Mouse (Mus musculus) splenic B cell, adult 2 months (primary cell): ENCODE measurements at regions not wholly inside any gene's neighbourhood (a gene's known extent, or its start where the extent isn't known, plus 50 kb on each side); places are given as distances from the start of the nearest gene placed in this dataset.

Experiments used
- DNase-seq: peaks from one replicate; pipeline ENCODE4 v3.0.0-alpha.2; 2011; ENCODE audit warnings: low read depth, low spot score
- H3K27me3 ChIP-seq: 2 replicates; pipeline ENCODE4 v1.6.1; 2012; ENCODE audit warnings: mild to moderate bottlenecking, low read length, moderate library complexity, mixed read lengths; ENCODE audit not compliant: control insufficient read depth, poor library complexity, insufficient read depth, severe bottlenecking
- H3K36me3 ChIP-seq: 2 replicates; pipeline ENCODE4 v1.6.1; 2012; ENCODE audit warnings: mild to moderate bottlenecking, low read length, moderate library complexity, mixed read lengths; ENCODE audit not compliant: control insufficient read depth, poor library complexity, insufficient read depth, severe bottlenecking

DNA sequence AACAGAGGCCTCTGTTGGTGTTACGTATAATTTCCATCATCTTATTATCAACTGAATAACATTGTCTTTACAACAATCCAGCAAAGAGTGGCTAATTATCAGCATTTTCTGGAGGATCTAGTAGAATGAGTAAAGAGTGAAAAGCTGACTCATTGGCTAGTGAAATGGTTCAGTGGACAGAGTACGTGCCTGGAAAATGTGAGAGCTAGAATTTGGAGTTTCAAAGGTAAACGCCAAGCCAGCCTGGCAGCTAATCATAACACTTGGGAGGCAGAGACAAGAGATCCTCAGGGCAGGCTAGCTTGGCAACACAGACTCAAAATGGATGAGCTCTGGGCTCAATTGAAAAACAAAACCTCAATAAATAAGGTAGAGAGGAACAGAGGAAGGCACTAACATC lies 2628.0 kb upstream of the Gm7489 start:
- no peaks in the 10 kb centered on the region for H3K36me3 ChIP-seq
- DNase-seq, result no peak

DNA sequence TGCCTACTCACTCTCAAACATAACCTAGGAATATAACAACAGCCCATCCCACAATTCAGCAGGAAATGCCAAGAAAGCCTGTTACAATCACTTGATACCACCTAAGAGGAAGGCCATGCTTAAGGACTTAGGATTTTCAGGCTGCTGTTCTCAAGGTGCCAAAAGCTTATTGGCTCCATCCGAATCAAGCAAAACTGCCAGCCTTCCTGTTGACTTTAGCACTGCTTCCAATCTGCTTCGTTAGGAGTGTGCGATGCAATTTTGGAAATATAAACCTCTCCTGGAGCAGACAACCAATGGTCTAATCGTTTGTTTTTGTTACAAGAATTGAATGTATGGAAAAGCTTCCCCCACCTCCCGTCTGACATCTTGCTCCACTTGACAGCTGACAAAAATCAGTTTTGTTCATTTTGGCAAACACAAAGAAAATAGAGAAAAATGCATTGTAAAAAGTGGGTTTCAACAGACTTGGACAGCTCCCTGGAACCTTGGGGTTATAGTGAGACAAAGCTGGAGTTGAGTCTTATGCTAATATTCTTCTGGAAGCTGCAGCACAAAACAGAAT lies 2620.0 kb upstream of the Gm7489 start:
- no peaks in the 10 kb centered on the region for H3K36me3 ChIP-seq
- no peak for DNase-seq
- H3K27me3 ChIP-seq, result no peaks in the 10 kb centered on the region

More for the DNA sequence above, 2628.0 kb upstream of the Gm7489 start:
- no peaks in the 10 kb centered on the region for H3K27me3 ChIP-seq

DNA sequence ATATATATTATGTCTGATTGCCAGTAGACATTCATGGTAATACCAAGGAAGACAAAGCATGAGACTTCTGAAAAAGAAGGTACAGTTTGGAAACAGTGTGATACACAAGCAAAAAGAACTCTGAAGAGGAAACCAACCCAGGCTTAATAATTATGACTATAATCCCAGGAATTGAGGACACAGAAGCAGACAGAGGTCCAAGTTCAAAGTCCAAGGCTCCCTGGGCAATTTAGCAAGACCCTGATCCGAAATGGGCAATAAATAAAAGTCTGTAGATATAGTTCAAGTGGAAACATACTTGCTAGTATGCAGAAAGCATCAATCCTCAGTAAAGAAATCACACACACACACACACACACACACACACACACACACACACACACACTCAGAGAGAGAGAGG lies 2618.7 kb upstream of the Gm7489 start:
- DNase-seq, result no peak
- no peaks in the 10 kb centered on the region for H3K36me3 ChIP-seq
- no peaks in the 10 kb centered on the region for H3K27me3 ChIP-seq

DNA sequence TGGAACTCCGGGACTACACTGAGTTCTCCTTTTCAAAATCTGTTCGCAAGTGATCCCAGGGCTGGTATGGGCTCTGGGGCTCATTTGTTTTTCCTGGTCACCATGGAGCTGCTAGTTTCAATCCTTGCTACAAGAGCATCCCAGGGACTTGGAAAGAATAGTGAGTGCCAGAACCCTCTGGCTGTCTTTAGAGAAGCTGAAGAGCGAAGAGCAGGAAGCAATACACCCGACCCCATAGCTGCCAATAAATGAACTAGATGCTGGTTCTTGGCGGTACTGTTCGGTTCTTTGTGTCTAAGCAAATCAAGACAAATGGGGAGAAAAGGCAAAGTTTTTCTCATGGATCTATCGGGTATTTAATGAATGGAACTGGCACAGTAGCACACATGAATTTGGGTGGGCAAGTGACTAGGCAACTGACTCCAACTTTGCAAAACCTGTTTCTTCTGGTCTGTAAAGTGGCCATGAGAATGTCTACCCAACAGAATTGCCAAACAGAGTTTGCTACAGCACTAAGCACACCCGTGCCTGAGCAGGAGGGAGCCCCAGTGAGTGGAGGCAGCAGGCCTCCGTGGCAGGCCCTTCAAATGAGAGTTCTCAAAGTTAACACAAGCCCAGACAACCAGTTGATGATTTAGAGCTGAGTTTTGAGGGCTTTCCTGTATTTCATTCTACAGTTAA lies 2612.9 kb upstream of the Gm7489 start:
- no peaks in the 10 kb centered on the region for H3K27me3 ChIP-seq
- DNase-seq, result no peak

DNA sequence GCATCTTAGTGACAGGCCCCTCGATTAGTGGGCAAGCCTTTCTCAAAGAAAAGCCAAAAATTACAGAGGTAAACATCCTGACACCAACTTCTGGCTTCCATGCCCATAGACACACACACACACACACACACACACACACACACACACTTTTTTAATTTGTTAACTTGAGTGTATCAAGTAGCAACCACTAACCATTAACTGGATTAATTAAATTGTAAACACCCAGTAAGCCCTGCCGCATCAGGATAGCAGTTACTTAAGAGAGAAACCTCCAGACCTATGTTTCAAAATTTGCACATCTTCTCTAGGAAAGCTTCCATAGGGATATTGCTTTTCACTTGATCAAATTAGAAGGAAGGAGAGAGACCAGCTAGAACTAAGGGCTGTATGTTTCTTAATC lies 2599.4 kb upstream of the Gm7489 start:
- no peak for DNase-seq
- H3K27me3 ChIP-seq, result no peaks in the 10 kb centered on the region
- no peaks in the 10 kb centered on the region for H3K36me3 ChIP-seq

More for the DNA sequence above, 2612.9 kb upstream of the Gm7489 start:
- H3K36me3 ChIP-seq, result no peaks in the 10 kb centered on the region

DNA sequence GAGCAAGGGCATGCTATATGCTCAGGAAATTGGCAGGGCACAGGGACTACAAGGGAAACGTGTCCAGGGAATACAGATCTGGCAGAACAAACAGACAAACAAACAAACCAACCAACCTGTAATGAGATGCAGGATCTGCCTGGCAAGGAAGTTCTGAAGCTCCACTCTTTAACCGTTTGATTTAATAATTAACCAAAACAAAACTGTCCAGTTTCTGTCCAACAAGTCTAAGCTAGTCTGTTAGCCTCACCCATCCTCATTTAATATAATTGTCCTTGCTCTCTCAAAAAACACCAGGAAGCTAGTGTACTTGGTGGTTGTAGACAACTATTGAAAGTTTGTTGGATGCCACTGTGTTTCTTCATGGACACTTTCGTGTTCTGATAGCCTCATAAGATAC lies 2598.4 kb upstream of the Gm7489 start:
- no peak for DNase-seq
- H3K36me3 ChIP-seq, result no peaks in the 10 kb centered on the region
- H3K27me3 ChIP-seq, result no peaks in the 10 kb centered on the region

DNA sequence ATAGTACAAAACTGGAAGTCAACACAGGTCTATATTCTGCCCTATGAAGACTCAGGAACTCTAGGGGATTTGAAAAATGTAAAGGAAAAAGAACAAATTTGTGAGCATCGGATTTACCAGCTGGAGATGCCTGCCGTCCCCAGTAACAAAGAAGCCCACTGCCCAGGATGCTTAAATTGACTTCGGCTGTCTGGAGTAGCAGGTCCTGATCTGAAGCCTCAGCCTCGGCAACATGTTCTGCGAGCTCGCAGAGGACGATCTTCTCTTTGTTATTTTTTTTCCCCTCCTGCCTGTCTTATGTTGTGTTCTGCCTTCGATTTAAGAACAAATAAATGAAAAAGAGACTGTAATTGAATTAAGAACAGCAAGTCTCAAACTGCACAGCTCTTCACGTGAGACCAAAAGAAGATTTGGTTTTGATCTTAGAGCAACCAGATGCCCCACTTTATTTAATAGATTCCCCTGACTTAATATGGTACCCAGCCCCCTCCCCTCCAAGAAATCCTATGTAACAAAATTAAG lies 2595.7 kb upstream of the Gm7489 start:
- no peak for DNase-seq
- H3K36me3 ChIP-seq, result no peaks in the 10 kb centered on the region
- no peaks in the 10 kb centered on the region for H3K27me3 ChIP-seq

DNA sequence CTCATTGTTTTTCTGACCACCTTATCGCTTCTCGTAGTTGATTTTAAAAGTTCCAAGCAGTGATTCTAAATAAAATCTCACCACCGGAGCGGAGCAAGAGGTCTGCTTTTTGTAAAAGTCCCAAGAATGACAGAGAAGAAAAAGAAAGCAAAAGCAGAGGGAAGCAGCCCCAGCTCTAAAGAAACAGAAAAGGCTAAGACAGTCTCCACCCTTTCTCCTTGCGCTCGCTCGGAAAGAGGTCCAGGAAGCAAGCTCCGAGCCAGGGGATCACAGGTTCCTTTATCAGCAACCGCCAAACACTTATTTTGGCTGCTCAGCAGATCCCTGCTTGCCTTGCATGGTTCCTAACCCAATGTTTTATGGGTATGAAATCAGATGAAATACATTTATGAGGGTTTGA lies 2594.8 kb upstream of the Gm7489 start:
- H3K27me3 ChIP-seq, result no peaks in the 10 kb centered on the region
- H3K36me3 ChIP-seq, result no peaks in the 10 kb centered on the region
- no peak for DNase-seq

DNA sequence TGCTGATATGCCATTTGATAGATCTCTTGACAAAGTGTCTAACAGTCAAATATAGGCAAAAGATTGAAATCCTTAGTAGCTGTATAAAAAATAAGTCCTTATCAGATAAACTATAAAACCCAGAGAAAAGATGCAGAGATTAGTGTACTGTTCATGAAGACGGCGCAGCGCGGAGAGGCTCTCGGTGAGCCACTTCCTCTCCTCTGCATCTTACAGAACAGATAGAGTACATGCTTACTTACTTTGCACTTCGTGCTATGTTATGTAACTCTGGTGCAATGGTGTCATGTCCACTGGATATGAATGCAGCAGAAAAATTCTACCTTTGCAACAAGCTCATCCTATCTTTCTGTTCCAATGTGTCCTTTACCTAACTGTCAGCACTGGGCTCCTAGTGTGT lies 2593.5 kb upstream of the Gm7489 start:
- DNase-seq, result no peak
- no peaks in the 10 kb centered on the region for H3K27me3 ChIP-seq
- H3K36me3 ChIP-seq, result no peaks in the 10 kb centered on the region

DNA sequence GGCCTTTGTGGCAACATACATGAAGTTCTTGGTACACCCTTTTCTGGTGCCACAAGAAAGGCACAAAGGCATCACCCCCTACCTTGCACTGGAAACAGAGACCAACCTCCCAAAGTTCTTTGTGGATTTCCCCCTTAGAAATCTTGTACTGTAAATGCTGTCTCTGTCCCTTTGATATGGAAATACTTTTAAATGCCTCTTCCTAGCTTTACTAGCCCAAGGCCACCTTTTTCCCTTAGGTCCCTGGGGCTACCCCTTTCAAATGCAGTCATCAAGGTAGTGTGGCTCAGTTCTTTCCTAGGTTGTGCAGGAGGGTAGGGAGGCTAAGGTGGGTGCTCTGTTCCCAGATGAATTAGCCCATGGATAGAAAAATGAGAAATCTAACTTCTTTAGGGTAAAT lies 2587.9 kb upstream of the Gm7489 start:
- no peaks in the 10 kb centered on the region for H3K27me3 ChIP-seq
- no peak for DNase-seq
- no peaks in the 10 kb centered on the region for H3K36me3 ChIP-seq

DNA sequence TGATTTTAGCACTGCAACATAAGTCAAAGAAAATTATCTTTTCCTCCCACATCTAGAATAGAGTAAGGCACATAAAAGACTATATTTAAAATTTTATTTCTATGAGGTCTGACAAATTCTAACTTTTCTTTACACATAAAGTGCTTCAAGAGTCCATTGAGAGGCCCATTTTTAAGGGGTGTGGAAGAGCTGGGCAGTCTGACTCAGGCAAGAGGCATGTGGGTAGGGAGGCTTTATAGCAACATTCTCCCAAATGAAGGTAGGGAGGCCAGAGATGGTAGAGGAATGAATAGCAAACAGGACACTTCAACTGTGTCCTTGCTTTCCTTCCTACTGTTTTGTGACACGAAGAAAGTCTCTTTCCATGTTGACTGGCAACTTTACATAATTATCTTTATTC lies 2566.6 kb upstream of the Gm7489 start:
- H3K36me3 ChIP-seq, result no peaks in the 10 kb centered on the region
- DNase-seq, result no peak
- H3K27me3 ChIP-seq, result no peaks in the 10 kb centered on the region

DNA sequence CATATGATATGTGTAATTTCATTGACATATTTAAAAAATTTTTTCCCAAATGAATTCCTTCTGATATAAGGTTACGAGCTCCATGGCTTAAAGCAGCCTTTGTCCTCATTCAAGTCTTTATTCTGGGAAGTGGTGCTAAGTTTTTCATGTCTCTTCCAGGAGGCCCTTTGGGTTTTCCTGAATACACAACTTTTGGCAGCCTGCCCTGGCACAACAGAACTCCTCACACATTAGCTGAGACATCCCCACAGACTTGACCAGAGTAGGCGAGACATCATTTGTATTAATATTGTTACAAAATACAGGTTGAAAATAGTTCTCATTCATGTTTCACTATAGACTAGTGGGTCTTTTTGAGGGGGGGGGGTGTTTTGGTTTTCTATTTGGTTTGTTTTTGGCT lies 2565.9 kb upstream of the Gm7489 start:
- DNase-seq, result no peak
- Histone ChIP-seq H3K27me3 (no peaks in the 10 kb centered on the region), H3K36me3 (no peaks in the 10 kb centered on the region)

DNA sequence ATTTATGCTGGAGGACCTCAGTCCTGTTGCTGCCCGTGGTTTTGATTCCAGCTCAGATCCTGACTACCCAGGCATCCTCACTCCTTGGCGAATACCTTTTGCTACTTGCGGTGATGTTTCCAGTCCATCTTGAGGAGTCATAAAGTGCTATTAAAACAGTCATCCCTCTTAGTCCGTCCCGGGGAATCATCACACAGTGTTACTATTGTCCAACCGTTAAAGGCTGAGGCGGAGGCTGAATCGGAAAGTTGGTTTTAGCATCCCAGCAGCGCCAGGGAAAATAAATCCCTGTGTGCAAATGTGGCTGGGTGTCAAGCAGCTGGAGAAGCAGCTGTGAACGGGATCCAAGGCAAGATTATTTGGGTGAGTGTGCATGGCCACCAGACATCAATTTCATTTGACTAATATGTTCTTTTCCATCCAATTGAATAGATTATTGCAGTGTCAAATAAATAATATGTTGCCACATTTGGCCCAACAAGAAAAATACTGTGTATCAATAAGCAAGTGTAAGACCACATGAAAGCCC lies 2564.3 kb upstream of the Gm7489 start:
- Histone ChIP-seq H3K36me3 (no peaks in the 10 kb centered on the region), H3K27me3 (no peaks in the 10 kb centered on the region)
- DNase-seq, result no peak

DNA sequence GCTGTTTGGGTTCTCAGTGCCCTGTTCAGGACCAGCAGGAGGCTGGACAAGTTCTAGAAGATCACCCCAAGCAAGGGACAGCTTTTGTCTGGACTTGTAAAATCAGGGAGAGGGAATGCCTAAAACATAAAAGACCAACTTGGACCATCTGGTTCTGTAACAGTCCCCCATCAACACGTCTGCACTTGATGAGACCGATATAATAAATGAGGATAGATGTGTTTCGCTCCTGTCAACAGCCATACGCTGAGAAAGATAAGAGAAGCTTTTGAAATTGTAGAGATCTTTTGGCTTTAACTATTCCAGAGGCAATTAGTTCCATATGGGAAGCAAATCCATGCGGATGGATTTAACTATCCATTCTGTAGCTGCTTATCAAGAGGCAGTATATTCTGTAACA lies 2561.4 kb upstream of the Gm7489 start:
- Histone ChIP-seq H3K36me3 (no peaks in the 10 kb centered on the region), H3K27me3 (no peaks in the 10 kb centered on the region)
- no peak for DNase-seq

DNA sequence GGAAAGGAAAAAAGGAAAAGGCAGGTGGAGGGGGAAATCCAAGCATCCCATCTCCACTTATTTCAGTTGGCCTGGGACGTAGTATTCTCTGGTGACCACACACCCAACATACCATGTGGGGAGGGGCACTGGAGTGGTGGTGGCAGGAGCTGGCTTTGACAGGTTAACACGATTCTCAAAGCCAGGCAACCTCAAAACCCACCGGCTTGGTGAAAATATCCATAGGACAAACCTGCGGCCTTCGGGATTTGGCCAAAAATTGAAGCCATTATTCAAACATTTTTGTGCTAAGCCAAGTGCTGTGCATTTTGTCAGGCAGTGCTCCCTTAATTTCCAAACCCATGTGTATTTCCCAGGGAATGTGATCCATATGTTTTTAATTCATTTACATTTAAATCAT lies 2560.5 kb upstream of the Gm7489 start:
- no peaks in the 10 kb centered on the region for H3K27me3 ChIP-seq
- no peaks in the 10 kb centered on the region for H3K36me3 ChIP-seq
- DNase-seq, result no peak
